In genomic region chr2:135692568-135693488, GRCm38 (mm10) we compare ENCODE assay signal across 8 mouse cellular contexts. TPM values are rescaled to one million over a fixed set of nuclear protein-coding genes. Genes with fewer than 3 reads are reported as not detected.
A peak's percentile ranks its signal among the peaks of the same experiment; 100 is the strongest.
DNase-seq lines count a peak whose midpoint lies in the region.

No protein-coding gene starts in this region.

- peaks cover 7% of the 10 kb centered on the region; the same call in 1 of the 2 replicates for H3K9me3 ChIP-seq in megakaryocyte, embryonic 14.5 days

- peaks cover 16% of the 10 kb centered on the region for H3K4me1 ChIP-seq in megakaryocyte, embryonic 14.5 days

- intact Hi-C loops in gastrocnemius, postnatal 36 days (cut with DNase I) = no loop called here

- H3K4me3 ChIP-seq in megakaryocyte, embryonic 14.5 days (replicated peaks) = peak overlapping the region; percentile 74

- H3K36me3 ChIP-seq in megakaryocyte, embryonic 14.5 days (replicated peaks; ENCODE audit: low read length) = peaks cover 7% of the 10 kb centered on the region

- H3K27me3 ChIP-seq in megakaryocyte, embryonic 14.5 days (replicated peaks) = no peaks in the 10 kb centered on the region

- peak; percentile 50 for DNase-seq in cerebellum, adult 11-12 months
- no peak for DNase-seq in cerebellum, adult 9-10 months
- DNase-seq in NIH3T3 (ENCODE audit: low read depth) (peak; percentile 23), MN1 (ENCODE audit: low spot score) (no peak)
- peak; percentile 39 to 41 for DNase-seq in gastrocnemius, postnatal 36 days
- DNase-seq in kidney, adult 11 months = peak; percentile 38
- no peak for DNase-seq in layer of hippocampus, postnatal 36 days

RNA-seq across cellular contexts. Expression of gene Plcb4, which starts 34.0 kb away (rescaled TPM):
- 10 to 100 TPM; 19.5 to 27.3 TPM for total RNA-seq in gastrocnemius, postnatal 36 days (2021)
- 5.4 TPM in 1 of 2 replicates, not detected in the other for polyA plus RNA-seq in megakaryocyte, embryonic 14.5 days (2012; ENCODE audit: insufficient read depth, low replicate concordance)
- 10 to 100 TPM; 21.0 to 22.2 TPM for total RNA-seq in layer of hippocampus, postnatal 36 days (2021)

Comparison
In these comparisons a context has a peak if more than half of its experiments do, and no peak if none do; other contexts are left out.
1. DNase-seq: peak in cerebellum, adult 11-12 months (single experiment), NIH3T3 (single experiment), gastrocnemius, postnatal 36 days (2 of 2) and kidney, adult 11 months (single experiment); none in cerebellum, adult 9-10 months (single experiment), MN1 (single experiment) and layer of hippocampus, postnatal 36 days (0 of 2).